Mouse (Mus musculus) lung, postnatal 36 days (tissue): ENCODE measurements at regions not wholly inside any gene's neighbourhood (a gene's known extent, or its start where the extent isn't known, plus 50 kb on each side); places are given as distances from the start of the nearest gene placed in this dataset.
"Not testable (repeated sequence)": the region's sequence is repeated elsewhere in the genome, so short reads cannot be mapped to it uniquely, and the experiment has no call there.

ENCODE experiments used
- DNase-seq: peaks from one replicate; pipeline ENCODE4 v3.0.0; 2022; ENCODE audit warnings: mixed read lengths

DNA sequence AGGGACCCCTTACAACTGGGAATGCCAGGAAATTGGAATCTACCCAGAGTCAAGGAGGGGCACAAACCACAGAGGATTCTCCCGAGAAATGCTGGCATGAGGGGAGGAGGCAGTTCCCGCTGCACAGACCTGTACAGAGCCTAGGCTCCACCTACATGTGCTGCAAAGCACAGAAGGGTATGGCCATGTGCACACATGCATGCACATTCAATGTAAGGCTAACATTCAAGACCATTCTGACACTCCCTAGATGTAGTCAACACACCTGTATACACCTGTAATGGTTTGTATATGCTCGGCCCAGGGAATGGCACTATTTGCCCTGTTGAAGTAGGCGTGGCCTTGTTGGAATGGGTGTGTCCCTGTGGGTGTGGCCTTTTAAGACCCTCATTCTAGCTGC, 238.0 kb downstream of the Prex1 start:
- DNase-seq: no peak

DNA sequence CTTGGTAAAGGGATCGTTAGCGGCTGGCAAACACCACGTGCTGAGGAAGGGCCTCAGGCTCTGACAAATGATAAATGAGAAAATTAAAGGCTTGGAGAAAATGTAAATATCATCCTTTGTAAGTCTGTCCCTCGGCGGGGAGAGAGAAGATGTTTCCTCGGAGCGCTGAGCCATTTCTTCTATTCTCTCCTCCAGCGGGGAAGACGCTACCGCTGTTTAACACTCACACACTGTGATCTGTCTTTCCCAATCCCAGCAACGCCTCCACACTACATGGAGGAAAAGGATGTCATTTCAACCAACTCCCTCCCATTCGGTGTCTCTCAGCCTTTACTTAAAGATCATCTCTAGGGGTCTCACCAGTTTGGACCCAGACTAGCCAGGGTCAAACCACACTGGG, 239.0 kb downstream of the Prex1 start:
- no peak for DNase-seq

DNA sequence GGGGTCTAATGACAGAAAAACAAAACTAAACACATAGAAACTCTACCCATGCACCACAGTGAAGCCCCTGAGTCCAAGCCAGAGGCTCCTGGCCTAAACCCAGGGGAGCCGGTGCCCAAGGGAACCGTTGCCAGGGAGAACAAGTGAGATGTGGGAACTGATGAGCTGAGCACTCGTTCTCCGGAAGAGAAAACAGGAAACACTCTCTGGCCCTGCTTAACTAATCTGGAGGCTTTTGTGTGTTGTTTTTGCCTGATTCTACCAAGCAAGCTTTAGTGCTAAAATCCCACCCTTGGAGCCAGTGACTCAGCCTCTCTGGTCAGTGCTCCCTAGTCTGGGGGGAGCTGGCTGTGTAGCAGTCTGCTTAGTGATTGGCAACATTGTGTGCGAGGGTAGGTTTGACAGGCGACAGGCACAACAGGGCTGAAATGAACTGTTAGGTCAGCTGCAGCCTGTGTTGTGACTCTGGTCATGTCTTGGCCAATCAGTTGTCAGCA, 242.3 kb downstream of the Prex1 start:
- DNase-seq: no peak

DNA sequence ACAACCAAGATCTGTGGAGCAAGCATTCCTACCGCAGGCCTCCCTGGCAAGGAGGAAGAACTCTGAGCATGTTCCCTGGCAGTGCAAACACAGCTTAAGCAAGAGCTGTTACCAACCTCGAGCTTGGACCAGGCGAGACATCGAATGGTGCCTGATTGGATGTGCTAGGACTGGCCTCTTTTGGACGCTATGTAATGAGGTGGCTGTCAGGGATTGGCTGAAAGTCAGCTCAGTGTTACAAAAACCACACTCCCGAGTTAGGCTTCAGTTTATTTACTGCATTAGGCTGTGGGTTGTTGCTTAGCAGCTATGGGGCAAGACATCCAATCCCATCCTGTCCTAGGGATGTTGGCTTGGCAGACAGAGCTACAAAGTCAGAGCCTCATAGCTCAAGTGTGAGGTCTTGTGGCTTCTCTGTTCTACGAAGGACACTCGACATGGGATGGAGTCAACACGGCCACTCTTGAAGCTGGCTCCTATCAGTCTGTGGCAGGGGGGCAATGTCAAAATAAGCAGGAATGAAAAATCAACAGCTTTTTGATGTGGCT, 244.5 kb downstream of the Prex1 start:
- no peak for DNase-seq

DNA sequence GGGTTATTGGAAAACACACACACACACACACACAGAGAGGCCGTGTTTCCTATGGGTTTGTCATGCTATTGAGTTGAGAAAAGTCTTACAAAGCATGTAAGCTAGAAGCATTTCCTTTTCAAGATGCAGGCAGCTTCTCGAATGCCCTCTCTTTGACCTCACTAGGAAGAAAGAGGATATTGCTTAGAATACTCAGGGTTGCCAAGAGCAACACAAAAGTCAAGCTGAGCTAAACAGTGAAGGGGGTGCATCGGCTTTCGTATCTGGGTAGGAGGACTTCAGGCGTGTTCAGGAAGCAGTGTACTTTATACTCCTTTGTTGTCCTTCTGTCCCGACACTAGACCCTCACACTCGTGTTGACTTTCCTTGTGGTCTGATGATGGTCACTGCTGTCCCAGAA, 246.5 kb downstream of the Prex1 start:
- no peak for DNase-seq

DNA sequence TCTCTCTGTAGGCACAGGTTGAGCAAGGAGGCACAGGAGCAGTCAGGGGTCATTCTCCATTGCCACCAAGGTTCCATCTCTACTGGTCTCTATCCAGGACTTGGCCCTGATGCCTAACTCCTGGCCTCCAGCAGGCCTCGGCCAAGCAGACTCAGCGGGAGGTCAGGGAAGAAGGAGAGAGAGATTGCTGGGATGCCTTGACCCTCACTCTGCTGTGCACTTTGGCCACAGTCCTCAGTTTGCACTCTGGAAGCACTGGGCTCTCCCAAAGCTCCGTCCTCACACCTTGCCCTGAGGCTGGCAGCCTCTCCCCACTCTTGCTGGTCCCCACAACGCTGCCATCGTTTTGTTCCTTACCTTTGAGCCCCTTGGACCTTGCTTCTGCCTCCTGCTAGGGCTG, 248.1 kb downstream of the Prex1 start:
- no peak for DNase-seq

DNA sequence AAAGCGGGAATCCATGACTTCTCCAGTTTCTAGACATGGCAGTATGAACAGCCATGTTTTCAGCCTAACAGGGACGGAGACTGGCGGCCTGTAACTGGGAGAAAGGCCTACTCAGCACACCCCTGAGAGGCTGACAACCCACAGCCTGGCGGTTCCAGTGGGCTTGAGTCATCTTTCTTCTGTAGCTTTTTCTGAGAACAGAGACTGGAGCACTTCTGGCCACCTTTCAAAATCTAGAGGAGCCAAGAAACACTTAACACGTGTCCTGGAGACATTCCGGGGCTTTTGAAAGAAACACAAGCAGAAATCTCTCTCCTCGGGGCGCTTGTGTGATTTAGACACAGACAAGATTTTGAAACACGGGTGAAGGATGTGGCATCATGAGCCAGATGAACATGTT, 250.1 kb downstream of the Prex1 start:
- DNase-seq: peak; percentile 62

DNA sequence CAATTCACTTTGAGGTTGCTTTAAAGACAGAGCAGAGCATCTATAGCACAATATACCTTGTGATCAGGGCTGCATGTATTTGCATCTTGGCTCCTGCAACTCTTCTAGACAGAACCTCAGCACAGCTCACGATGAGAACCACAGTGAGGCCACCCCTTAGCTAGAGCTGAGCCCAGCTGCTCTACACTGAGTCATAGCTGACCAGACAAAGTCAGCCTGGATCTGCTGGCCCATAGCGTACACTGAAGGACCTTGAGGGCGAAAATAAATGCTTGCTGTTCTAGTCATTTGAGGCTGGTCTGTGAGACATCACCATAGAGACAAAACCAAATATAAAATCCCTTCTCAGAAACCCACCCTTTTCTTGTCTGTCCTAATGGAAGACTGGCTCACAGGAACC, 251.7 kb downstream of the Prex1 start:
- no peak for DNase-seq

DNA sequence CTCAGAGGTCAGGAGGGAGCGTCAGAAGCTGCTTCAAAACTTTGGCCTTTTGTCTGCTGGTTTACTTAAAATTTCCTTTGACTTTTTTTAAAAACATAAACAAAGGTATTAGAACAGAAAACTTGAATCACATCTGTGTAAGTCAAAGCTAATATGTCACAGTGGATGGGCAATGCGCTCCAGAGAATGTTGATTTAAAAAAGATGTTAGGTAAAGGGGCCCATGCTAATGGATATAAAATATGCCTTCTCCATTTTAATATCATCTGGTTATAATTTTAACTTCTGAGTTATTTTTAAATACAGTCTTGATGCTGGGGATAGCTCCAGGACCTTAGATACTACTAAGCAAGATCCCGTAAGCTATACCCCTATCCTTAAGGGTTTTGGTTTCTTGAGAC, 252.5 kb downstream of the Prex1 start:
- no peak for DNase-seq

DNA sequence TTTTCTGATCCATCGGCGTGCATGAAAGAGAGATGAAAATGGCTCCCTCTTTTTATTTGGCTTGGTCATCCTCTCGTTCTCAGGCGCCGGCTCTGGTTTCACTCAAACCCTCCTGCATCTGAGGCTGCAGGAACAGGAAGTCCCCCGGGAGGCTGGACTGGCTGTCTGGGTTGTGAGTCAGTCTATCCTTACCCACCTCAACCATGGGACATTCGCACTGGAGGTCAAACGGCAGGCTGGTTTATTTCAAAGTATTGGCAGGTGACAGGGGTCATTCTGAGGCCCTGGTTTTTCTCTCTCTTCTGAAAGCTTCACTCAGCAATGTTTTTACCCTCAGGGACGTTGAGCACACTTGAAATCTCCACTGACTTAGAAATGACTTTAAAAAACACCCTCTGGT, 253.7 kb downstream of the Prex1 start:
- DNase-seq: peak; percentile 25

DNA sequence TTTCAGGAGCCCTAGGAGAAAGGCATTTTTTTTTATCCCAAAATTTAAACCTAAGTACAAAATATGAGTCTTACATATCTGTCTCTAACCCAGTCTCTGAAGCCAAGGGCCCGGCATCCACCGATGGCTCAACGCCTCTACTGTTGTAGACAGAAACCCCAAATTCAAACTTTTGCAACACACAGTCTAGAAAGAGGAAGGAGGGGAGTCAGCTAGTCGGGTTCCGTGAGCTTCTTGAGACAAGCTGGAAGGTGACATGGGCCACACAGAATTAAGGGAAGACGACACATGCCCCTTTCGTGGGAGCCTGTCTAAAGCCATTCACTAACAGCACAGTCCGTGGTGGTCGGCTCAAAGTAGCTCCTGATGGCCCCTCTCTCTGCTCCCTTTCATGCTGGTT, 254.7 kb downstream of the Prex1 start:
- DNase-seq: peak; percentile 42

DNA sequence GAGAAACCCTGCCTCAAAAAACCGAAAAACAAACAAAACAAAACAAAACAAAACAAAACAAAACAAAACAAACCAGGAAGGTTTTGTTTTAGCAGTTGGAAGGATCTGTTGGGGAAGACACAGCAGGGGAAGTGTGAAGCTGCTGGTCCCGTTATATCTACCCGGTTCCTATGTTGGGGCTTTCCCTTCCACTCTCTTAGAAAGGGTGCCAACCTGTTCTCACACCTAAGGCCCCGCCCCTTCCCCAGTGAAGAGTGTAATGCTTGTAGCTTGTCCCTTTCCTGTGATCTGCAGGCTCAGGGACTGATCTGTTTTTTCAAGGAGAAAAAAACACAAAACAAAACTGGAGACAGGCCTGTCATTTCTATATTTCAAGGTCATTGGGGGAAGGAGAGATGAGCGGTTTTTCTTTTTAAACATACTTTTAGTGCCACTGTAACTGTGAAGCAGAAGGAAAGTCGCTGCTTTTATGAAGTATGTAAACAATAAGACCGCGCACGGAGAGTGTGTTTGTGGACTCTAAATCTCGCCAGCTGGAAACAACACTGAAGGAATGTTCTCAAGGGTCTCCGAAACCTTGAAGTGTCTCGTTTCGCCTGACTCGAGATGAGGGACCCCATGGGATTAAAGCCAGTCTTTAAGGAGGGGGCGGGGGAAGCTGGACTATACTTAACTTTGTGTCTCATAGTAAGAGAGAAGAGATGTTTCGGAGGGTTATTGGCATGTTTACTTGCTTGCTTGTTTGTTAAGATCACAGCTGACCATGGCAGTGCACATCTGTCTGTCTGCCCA, 256.1 kb downstream of the Prex1 start:
- DNase-seq: peak; percentile 47

DNA sequence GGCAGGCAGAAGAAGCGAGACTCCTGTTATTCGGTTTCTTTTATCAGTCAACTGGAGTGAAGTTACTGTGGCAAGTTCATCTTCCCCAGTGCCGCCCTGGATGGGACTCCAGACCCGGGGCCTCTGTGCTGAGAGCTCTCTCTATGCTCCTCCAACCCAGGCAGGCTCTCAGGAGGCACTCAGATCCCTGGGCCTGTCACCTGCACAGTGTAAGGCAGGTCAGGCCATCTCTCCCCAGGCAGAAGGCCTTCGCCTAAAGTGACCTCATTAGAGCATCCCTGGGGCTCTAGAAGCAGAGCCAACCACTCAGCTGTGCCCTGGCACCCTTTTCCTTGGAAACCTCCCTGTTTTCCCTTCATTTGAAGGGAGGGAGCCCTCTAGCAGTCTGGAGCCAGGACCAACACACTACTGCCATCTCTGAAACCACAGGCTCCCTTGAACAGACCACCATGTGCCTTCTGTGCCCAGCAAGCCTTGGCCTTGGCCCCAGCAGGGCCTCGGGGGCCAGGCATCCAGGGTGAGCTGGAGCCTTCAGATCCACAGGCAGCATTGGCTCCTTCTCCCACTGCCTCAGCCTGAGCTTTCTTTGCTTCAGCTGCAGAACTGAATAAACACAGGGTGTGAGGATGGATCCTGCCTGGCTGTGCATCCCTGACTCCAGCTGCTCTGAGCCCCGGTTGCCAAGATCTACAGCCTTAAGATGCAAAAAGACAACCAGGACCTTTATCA, 259.3 kb downstream of the Prex1 start:
- DNase-seq: not testable (repeated sequence)

DNA sequence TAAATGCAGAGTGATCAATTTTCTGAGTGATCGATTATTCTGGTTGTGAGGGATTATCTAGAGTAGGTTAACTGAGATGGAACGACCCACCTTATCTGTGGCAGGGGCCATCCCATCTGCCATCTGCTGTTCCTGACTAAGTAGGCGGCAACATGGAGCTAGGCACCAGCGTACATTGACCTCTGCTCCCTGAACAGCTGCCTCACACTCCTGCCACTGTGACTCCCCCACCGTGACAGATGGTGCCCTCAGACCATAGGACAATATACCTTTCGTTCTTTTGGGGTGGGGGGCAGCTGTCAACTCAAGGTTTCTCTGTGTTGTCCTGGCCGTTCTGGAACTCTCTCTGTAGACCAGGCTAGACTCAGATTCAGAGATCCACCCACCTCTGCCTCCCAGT, 262.7 kb downstream of the Prex1 start:
- no peak for DNase-seq

DNA sequence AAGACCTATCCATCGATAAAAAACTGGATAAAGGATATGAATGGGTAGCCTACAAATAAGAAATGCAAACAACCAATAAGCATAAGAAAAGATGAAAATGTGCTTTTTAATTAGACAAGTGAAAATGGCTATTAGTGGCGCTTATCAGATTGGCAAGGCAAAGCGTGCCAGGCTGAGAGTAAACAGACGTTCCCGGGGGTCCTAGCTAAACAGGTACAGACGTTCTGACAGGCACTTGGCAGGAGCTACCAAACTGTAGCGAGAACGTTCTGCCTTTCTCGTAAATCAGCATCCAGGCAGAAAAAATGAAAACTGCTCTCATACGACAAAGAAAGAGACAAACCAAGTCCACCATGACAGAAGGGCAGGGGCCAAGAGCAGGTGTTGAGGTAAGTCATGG, 263.3 kb downstream of the Prex1 start:
- DNase-seq: no peak

DNA sequence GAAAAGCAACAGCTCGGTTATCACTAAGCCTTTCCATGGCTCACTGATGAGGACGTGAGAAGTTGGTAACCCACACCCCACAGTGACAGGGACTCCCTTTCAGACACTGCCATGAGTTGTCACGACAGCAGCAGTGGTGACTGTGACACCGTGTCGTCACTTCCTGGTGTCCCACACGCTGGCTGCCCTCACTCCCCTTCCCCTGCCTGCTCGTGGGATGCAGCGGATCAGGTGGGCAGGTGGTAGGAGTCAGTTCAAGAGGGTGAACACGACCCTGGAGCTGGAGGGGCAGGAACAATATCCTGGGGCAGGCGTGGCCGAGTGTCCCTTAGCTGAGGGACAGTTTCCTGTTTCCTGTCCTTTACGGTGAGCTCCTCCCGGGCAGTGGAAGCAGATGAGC, 264.9 kb downstream of the Prex1 start:
- DNase-seq: no peak

DNA sequence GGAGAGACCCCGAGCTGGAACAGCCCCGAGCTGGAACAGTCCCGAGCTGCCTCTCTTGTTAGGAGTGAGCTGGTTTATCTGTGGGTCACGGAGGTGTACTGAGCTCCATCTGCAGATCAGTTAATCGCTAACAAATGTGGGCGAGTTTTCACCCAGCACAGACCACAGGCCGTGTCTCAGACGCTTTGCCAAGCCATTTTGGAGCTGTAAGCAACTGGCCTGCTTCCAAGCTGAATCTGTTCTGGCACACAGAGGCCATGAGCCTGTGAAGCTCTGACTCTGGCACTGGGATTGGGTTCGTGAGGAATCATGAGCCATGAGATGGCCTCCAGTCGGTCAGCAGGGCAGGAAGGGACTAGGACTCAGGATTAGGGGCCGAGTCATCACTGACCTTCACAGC, 265.5 kb downstream of the Prex1 start:
- DNase-seq: peak; percentile 27

DNA sequence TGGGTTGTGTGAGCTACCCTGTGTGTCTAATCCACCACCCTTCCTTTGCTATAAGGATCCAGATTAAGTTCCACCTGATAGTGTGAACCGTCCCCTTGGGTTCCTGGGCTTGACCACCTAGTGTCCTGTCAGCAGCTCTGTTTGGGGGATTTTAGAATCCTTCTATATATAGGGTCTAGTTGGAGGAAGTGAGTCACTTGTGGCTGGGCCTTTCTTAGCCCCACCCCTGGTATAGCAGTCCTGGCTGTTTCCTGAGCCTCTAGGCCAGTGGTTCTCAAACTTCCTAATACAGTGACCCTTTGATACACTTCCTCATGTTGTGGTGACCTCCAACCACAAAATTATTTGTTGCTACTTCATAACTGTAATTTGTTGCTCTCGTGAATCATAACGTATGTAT, 267.1 kb downstream of the Prex1 start:
- DNase-seq: peak; percentile 63

DNA sequence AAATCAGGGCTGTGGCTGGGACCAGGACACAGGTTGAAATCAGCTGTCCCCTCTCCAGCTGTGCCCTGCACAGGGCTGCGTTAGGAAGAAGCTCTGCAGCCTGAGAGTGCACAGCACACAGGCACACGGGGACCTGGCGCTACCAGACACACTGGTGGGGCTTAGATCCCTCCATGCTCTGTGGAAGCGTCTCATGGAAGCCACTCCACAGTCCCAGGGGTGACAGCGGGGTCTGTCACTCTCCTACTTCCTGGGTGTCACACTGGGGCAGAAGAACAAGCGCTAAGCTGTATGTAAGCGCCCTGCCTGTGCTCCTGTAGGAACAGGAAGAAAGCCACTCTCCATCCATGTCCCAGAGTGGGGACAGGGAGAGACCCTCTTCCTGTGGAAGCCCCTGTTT, 267.8 kb downstream of the Prex1 start:
- DNase-seq: not testable (repeated sequence)

DNA sequence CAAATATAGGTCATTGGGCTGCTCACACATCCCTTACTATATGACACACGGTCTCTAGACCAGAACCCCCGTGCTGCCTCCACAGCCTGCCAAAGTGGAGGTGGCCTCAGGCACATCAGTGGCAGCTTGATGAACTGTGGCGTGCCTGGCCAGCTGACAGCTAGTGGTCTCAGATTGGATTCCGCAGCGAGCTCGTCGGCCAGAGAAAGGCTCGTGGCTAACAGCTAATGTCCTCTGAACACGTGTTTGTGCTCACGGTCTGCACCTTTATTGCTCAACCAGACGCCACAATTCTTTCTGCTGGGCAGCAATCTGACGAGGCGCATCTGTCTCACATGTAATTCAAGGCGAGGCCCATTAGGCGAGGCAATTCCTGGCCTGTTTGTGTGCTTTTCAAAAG, 270.6 kb downstream of the Prex1 start:
- peak; percentile 64 for DNase-seq

DNA sequence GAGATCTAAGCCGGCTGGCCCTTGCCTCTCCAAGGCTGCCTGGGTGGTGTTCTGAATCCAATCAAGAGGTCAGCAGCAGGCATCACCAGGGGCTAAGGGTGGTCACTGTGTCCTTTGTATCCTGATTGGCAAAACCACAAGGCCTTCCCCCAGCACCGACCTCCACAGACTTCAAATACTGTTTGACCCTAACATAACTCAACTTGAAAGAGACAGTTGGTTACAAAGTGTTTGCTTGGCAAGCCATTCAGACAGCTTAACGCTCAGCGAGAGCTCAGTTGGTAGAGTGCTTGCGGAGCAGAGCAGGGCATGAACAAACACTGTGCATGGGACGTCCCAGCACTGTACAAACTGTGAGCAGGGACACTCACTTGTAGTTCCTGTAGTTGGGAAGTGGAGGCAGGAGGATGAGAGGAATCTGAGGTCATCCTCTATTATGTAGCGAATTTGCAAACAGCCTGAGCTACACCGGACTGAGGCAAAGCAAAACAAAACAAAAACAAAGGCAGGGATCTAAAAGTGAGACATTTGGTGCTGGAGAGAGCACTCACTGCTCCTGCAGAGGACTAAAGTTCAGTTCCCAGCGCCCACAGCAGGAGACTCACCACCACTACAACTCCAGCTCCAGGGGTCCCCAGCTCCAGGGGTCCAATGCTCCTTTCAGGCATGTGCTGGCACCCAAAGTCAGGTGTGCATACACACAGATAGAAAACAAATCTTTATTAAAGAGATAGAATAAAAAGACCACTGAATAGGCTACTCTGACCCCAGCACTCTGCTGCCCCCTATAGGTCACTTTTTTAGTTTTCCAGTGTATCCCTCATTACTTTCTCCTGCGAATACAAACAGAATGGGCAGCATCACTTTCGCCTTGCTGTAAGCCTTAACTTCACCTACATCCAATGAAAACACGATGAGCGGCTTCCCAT, 273.5 kb downstream of the Prex1 start:
- peak; percentile 79 for DNase-seq

DNA sequence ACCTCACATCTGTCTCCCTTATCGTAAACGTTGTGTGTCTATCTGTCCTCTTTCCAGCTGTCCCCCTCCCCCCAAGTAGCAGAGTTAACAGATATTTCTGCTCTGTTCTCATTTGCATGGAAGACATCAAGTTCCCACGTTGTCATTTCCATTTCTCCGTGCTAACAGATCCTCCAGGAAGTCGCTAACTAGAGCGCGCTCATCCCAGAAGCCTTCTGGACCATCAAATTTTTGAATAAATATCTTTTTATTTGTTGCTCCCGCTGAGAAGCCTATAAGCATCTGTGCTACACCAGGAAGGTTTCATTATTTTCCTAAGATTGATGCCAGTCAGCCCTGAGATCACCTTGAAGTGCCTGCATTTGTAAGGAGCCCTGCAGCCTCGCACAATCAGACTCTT, 275.4 kb downstream of the Prex1 start:
- no peak for DNase-seq

DNA sequence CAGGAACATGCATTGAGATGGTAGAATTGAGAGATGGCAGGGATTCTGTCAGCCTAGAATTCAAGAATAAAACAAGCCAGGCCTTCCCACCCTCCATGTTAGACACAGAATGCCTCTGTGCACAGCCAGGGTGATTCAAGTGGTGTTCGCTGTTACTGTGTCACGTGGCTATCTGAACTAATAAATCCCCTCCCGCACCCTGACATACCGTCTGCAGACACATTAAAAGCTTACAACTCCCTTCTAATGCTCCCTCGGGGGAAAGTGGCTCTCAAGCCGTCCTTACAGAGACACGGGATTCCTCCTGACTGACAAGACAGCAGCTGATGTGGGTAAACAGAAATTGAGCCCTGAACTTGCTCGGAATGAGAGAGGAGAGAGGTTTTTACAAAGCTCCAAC, 279.1 kb downstream of the Prex1 start:
- DNase-seq: no peak
